ENCODE assay signal across 8 mouse cellular contexts in genomic region chr7:58397992-58398391, GRCm38 (mm10).
DNase-seq lines count a peak whose midpoint lies in the region; ATAC-seq and TF ChIP-seq lines count a peak whose summit lies in the region.

No protein-coding gene starts in this region.

- TF ChIP-seq POLR2A in olfactory bulb, adult 2 months (IDR thresholded peaks at IDR 0.05; ENCODE audit: insufficient read depth, low read depth, low read length): no peak

- no peak for DNase-seq in kidney, postnatal 36 days
- peak; percentile 34 for DNase-seq in limb, embryonic 11.5 days (ENCODE audit: low spot score)
- DNase-seq in thymus, postnatal 36 days: no peak
- DNase-seq in adrenal gland, adult 18-20 months (ENCODE audit: low spot score in 2 of 2): no peak
- DNase-seq in thymus, postnatal 4 days: no peak

- H3K4me1 ChIP-seq in kidney, embryonic 15.5 days: 0 out of 2 replicates have a peak, but pooled peaks cover 4% of the 10 kb centered on the region
- no peaks in the 10 kb centered on the region for H3K4me1 ChIP-seq in embryonic facial prominence, embryonic 12.5 days
- no peaks in the 10 kb centered on the region for H3K4me1 ChIP-seq in limb, embryonic 11.5 days (ENCODE audit: control insufficient read depth, insufficient read depth, low read length)
- no peaks in the 10 kb centered on the region for H3K4me1 ChIP-seq in olfactory bulb, adult 2 months (ENCODE audit: control insufficient read depth, insufficient read depth, low read length)

- peak overlapping the region; percentile 63 for H3K4me3 ChIP-seq in kidney, embryonic 15.5 days (replicated peaks)
- peak overlapping the region; percentile 47 for H3K4me3 ChIP-seq in embryonic facial prominence, embryonic 12.5 days
- H3K4me3 ChIP-seq in limb, embryonic 11.5 days (ENCODE audit: low read depth, low read length): peak overlapping the region; percentile 40
- H3K4me3 ChIP-seq in olfactory bulb, adult 2 months (ENCODE audit: insufficient read depth, low read depth, low read length): no peak overlapping the region

- no peaks in the 10 kb centered on the region for H3K27me3 ChIP-seq in kidney, embryonic 15.5 days
- no peaks in the 10 kb centered on the region for H3K27me3 ChIP-seq in embryonic facial prominence, embryonic 12.5 days
- H3K27me3 ChIP-seq in limb, embryonic 11.5 days (ENCODE audit: control insufficient read depth, insufficient read depth, low read length): no peaks in the 10 kb centered on the region

- ATAC-seq in kidney, embryonic 15.5 days (replicated peaks; ENCODE audit: low FRiP score): no peak
- no peak for ATAC-seq in embryonic facial prominence, embryonic 12.5 days (ENCODE audit: insufficient number of reproducible peaks, insufficient read depth, low FRiP score, low TSS enrichment)
- ATAC-seq in limb, embryonic 11.5 days (ENCODE audit: insufficient number of reproducible peaks, low FRiP score, low TSS enrichment, low read depth): no peak

- TF ChIP-seq CTCF in olfactory bulb, adult 2 months (IDR thresholded peaks at IDR 0.05; ENCODE audit: insufficient read depth, low read depth, low read length): no peak

- H3K27ac ChIP-seq in kidney, embryonic 15.5 days: peak overlapping the region; percentile 92
- peak overlapping the region; percentile 92 for H3K27ac ChIP-seq in embryonic facial prominence, embryonic 12.5 days
- H3K27ac ChIP-seq in limb, embryonic 11.5 days (replicated peaks; ENCODE audit: low read depth, low read length): no peak overlapping the region
- H3K27ac ChIP-seq in olfactory bulb, adult 2 months (ENCODE audit: insufficient read depth, low read depth, low read length): peak overlapping the region; percentile 69

- peak overlapping the region; percentile 62 for H3K4me2 ChIP-seq in kidney, embryonic 15.5 days
- peak overlapping the region; percentile 55 for H3K4me2 ChIP-seq in embryonic facial prominence, embryonic 12.5 days (replicated peaks)
- peak overlapping the region; percentile 53 for H3K4me2 ChIP-seq in limb, embryonic 11.5 days (ENCODE audit: low read depth, severe bottlenecking)

- H3K9ac ChIP-seq in kidney, embryonic 15.5 days: peak overlapping the region; percentile 44
- peak overlapping the region; percentile 46; the same call in 1 of the 2 replicates for H3K9ac ChIP-seq in embryonic facial prominence, embryonic 12.5 days
- no peak overlapping the region; the same call in 1 of the 2 replicates for H3K9ac ChIP-seq in limb, embryonic 11.5 days (ENCODE audit: low read length)

- no peaks in the 10 kb centered on the region for H3K36me3 ChIP-seq in kidney, embryonic 15.5 days
- no peaks in the 10 kb centered on the region for H3K36me3 ChIP-seq in embryonic facial prominence, embryonic 12.5 days
- no peaks in the 10 kb centered on the region for H3K36me3 ChIP-seq in limb, embryonic 11.5 days (ENCODE audit: control insufficient read depth, insufficient read depth, low read length)

- no peaks in the 10 kb centered on the region for H3K9me3 ChIP-seq in kidney, embryonic 15.5 days (replicated peaks)
- H3K9me3 ChIP-seq in embryonic facial prominence, embryonic 12.5 days: no peaks in the 10 kb centered on the region
- H3K9me3 ChIP-seq in limb, embryonic 11.5 days (ENCODE audit: control insufficient read depth, low read length): no peaks in the 10 kb centered on the region

- 14% methylated on average over 6 of the region's 6 CpGs for WGBS in kidney, embryonic 15.5 days
- 16% methylated on average over 6 of the region's 6 CpGs for whole genome bisulfite sequencing in embryonic facial prominence, embryonic 12.5 days
- 33% methylated on average over 6 of the region's 6 CpGs for WGBS in limb, embryonic 11.5 days
- WGBS in olfactory bulb, adult 2 months: 24% methylated on average over 6 of the region's 6 CpGs
